In the genomic region with DNA sequence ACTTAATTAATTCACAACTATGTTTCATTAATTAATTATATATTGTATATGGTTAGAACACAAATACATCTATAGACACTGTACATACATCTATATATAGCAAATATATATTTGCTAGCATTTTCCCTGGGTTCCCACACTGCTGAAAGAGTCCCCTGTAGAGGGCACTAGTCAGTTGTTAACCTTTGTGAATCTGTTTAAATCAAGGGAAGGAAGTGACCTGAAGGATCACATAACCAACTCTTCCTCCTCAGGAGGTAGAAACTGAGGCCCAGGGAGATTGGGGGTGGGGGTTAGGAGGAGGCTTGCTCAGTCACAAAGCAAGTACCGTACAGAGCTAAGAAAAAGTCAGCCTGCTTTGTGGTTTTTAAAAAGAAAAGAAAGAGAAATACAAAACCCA, we compare ENCODE assay signal across 10 mouse cellular contexts.
DNase-seq lines count a peak whose midpoint lies in the region; ATAC-seq lines count a peak whose summit lies in the region.
"Had no signal": no experiment of that assay in that cellular context is flagged by ENCODE, and none has a peak within 500 bp of the region (broad histone marks: within the 10 kb centered on the region; RNA-seq: fewer than 3 reads in every experiment).

No protein-coding gene starts in this region.

- no peak overlapping the region for H3K27ac ChIP-seq in liver, embryonic 11.5 days (ENCODE audit: low read depth, low read length)
- H3K27ac ChIP-seq: limb, embryonic 13.5 days had no signal

- H3K4me1 ChIP-seq in liver, embryonic 11.5 days (replicated peaks; ENCODE audit: control insufficient read depth, insufficient read depth, low read length), result no peaks in the 10 kb centered on the region
- H3K4me1 ChIP-seq: stomach, embryonic 15.5 days had no signal

- no peaks in the 10 kb centered on the region for H3K9me3 ChIP-seq in liver, embryonic 11.5 days (ENCODE audit: control insufficient read depth, low read length)
- H3K9me3 ChIP-seq: limb, embryonic 13.5 days; stomach, embryonic 15.5 days had no signal

- H3K27me3 ChIP-seq in liver, embryonic 11.5 days (replicated peaks; ENCODE audit: control insufficient read depth, insufficient read depth, low read length), result no peaks in the 10 kb centered on the region
- H3K27me3 ChIP-seq: limb, embryonic 13.5 days; stomach, embryonic 15.5 days had no signal

- DNase-seq in kidney, adult 9 months, result peak; percentile 56
- no peak for DNase-seq in kidney, adult 11 months
- peak; percentile 10 for DNase-seq in MEL-GATA-1-ER (ENCODE audit: extremely low read depth, low read depth)
- peak; percentile 49 for DNase-seq in embryo, embryonic 10 days (ENCODE audit: low spot score)
- no peak for DNase-seq in liver, embryonic 11.5 days (ENCODE audit: low spot score)
- peak; percentile 30 to 47 for DNase-seq in spleen, postnatal 10 days (ENCODE audit: low spot score in 2 of 2)
- DNase-seq in gastrocnemius, postnatal 36 days, result no peak
- no peak for DNase-seq in adrenal gland, adult 8-10 months

- intact Hi-C loops in gastrocnemius, postnatal 36 days (cut with DNase I), result loop anchor here (5.0 kb wide), 1 partner anchor 182 kb away; no protein-coding TSS in a partner anchor

- H3K4me3 ChIP-seq in liver, embryonic 11.5 days (ENCODE audit: low read depth, low read length), result no peak overlapping the region
- H3K4me3 ChIP-seq: limb, embryonic 13.5 days; stomach, embryonic 15.5 days had no signal

- H3K4me2 ChIP-seq in liver, embryonic 11.5 days, result no peak overlapping the region
- H3K4me2 ChIP-seq: limb, embryonic 13.5 days; stomach, embryonic 15.5 days had no signal

- no peak overlapping the region for H3K9ac ChIP-seq in liver, embryonic 11.5 days (ENCODE audit: low read depth, low read length)
- H3K9ac ChIP-seq: limb, embryonic 13.5 days; stomach, embryonic 15.5 days had no signal

- 0 out of 2 replicates have a peak, but pooled peaks have one; percentile 29 for ATAC-seq in liver, embryonic 11.5 days (replicated peaks; ENCODE audit: low FRiP score)

- no peaks in the 10 kb centered on the region for H3K36me3 ChIP-seq in liver, embryonic 11.5 days (ENCODE audit: control insufficient read depth, insufficient read depth, low read length)
- H3K36me3 ChIP-seq: limb, embryonic 13.5 days; stomach, embryonic 15.5 days had no signal

- 38% methylated on average over 1 of the region's 1 CpGs for WGBS in liver, embryonic 11.5 days

Comparison
In these comparisons a context has a peak if more than half of its experiments do, and no peak if none do; other contexts are left out.
1. DNase-seq: peak in kidney, adult 9 months (single experiment), MEL-GATA-1-ER (single experiment), embryo, embryonic 10 days (single experiment) and spleen, postnatal 10 days (2 of 2); none in kidney, adult 11 months (single experiment), liver, embryonic 11.5 days (single experiment), gastrocnemius, postnatal 36 days (0 of 2) and adrenal gland, adult 8-10 months (single experiment).